In the genomic region with DNA sequence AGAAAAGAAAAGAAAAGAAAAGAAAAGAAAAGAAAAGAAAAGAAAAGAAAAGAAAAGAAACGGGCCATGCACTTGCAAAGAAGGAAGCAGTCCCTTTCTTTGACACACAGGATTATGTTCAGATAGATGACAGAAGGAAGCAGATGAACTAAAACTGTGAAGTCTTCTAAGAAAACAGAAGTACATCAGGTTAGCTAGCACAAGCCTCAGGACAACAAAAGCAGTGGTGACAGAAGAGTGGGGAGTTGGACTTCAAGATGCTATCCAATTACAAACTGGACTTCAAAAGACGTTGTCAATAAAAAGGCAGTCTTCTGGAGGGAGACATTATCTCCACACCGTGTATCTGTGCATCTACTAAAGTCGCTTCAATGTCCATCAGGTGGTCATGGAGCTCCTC, we compare ENCODE assay signal across 13 mouse cellular contexts. TPM values are rescaled to one million over a fixed set of nuclear protein-coding genes. Genes with fewer than 3 reads are reported as not detected.
A peak's percentile ranks its signal among the peaks of the same experiment; 100 is the strongest.
DNase-seq lines count a peak whose midpoint lies in the region; ATAC-seq lines count a peak whose summit lies in the region.
"Had no signal": no experiment of that assay in that cellular context is flagged by ENCODE, and none has a peak within 500 bp of the region (broad histone marks: within the 10 kb centered on the region; RNA-seq: fewer than 3 reads in every experiment).

No protein-coding gene starts in this region.

- H3K4me1 ChIP-seq in heart, embryonic 14.5 days (ENCODE audit: control insufficient read depth in 2 of 2, insufficient read depth in 2 of 2, low read length in 2 of 2), result peaks cover 2 to 26% of the 10 kb centered on the region in 2 experiments; a peak in 1 of 4 replicates
- H3K4me1 ChIP-seq in megakaryocyte, embryonic 14.5 days, result peaks cover 48% of the 10 kb centered on the region

- H3K4me2 ChIP-seq in heart, embryonic 14.5 days (ENCODE audit: low read length), result 0 out of 2 replicates have a peak overlapping the region, but pooled peaks have one; percentile 1
- H3K4me2 ChIP-seq: embryonic facial prominence, embryonic 15.5 days had no signal

- no peaks in the 10 kb centered on the region for H3K27me3 ChIP-seq in heart, embryonic 14.5 days (ENCODE audit: control insufficient read depth, insufficient read depth, low read length)
- no peaks in the 10 kb centered on the region for H3K27me3 ChIP-seq in megakaryocyte, embryonic 14.5 days (replicated peaks)
- no peaks in the 10 kb centered on the region for H3K27me3 ChIP-seq in splenic B cell, adult 2 months (ENCODE audit: control insufficient read depth, insufficient read depth, low read length, poor library complexity, severe bottlenecking)
- H3K27me3 ChIP-seq: embryonic facial prominence, embryonic 15.5 days had no signal

- ATAC-seq in heart, embryonic 14.5 days (ENCODE audit: insufficient number of reproducible peaks, insufficient read depth, low FRiP score, low read depth), result no peak
- no peak; the same call in 1 of the 2 replicates for ATAC-seq in megakaryocyte, adult 5-6 weeks (ENCODE audit: poor library complexity, severe bottlenecking)
- ATAC-seq in granulocyte monocyte progenitor cell, adult 5-6 weeks (replicated peaks; ENCODE audit: poor library complexity, severe bottlenecking), result 0 out of 2 replicates have a peak, but pooled peaks have one; percentile 14
- ATAC-seq: forebrain, postnatal 0 days; inflammation-experienced regulatory T-cells, adult 6 months; midbrain, embryonic 16.5 days had no signal

- H3K36me3 ChIP-seq in heart, embryonic 14.5 days (ENCODE audit: control insufficient read depth, insufficient read depth, low read length), result no peaks in the 10 kb centered on the region
- peaks cover 2% of the 10 kb centered on the region for H3K36me3 ChIP-seq in megakaryocyte, embryonic 14.5 days (replicated peaks; ENCODE audit: low read length)
- H3K36me3 ChIP-seq in splenic B cell, adult 2 months (ENCODE audit: control insufficient read depth, insufficient read depth, low read length, poor library complexity, severe bottlenecking), result no peaks in the 10 kb centered on the region
- H3K36me3 ChIP-seq: embryonic facial prominence, embryonic 15.5 days had no signal

- DNase-seq in heart, postnatal 36 days, result no peak
- peak; percentile 36 for DNase-seq in splenic B cell, adult 2 months (ENCODE audit: low read depth, low spot score)
- no peak for DNase-seq in ovary, postnatal 36 days (ENCODE audit: low spot score)
- DNase-seq: cerebellum, adult 9-11 months; forebrain, postnatal 0 days; lung, adult 18-20 months had no signal

- H3K9me3 ChIP-seq in heart, embryonic 14.5 days (ENCODE audit: control insufficient read depth, low read length), result no peaks in the 10 kb centered on the region
- no peaks in the 10 kb centered on the region for H3K9me3 ChIP-seq in megakaryocyte, embryonic 14.5 days
- H3K9me3 ChIP-seq: embryonic facial prominence, embryonic 15.5 days had no signal

- H3K27ac ChIP-seq in heart, embryonic 14.5 days (replicated peaks in 1 of 2; ENCODE audit: control insufficient read depth in 1 of 2, insufficient read depth in 1 of 2, low read depth in 2 of 2, low read length in 2 of 2), result no peak overlapping the region
- H3K27ac ChIP-seq: embryonic facial prominence, embryonic 15.5 days had no signal

- H3K9ac ChIP-seq in heart, embryonic 14.5 days (ENCODE audit: low read length), result no peak overlapping the region
- H3K9ac ChIP-seq: embryonic facial prominence, embryonic 15.5 days; forebrain, postnatal 0 days had no signal

- H3K4me3 ChIP-seq in heart, embryonic 14.5 days (ENCODE audit: control insufficient read depth in 1 of 2, insufficient read depth in 1 of 2, low read depth in 1 of 2, low read length in 2 of 2), result no peak overlapping the region
- H3K4me3 ChIP-seq in megakaryocyte, embryonic 14.5 days (replicated peaks), result peak overlapping the region; percentile 75
- H3K4me3 ChIP-seq: embryonic facial prominence, embryonic 15.5 days had no signal

- WGBS in heart, embryonic 14.5 days, result 64% methylated on average over 4 of the region's 4 CpGs

- intact Hi-C loops in heart, postnatal 36 days (cut with DNase I), result loop anchor here (5.0 to 10.0 kb wide), 2 partner anchors 115 to 1043 kb away; partner anchors contain the start of gene Tnpo1

RNA-seq across cellular contexts. Expression of gene Fcho2, which starts 3.0 kb away (rescaled TPM):
- 28.0 and 29.4 TPM in 2 replicates for polyA plus RNA-seq in heart, embryonic 14.5 days (2014; fragmentation: Nextera tagmentation; extraction: Ambion mirVana)
- 10 to 100 TPM; 40.8 to 43.3 TPM for total RNA-seq in heart, postnatal 36 days (2021)
- polyA plus RNA-seq in megakaryocyte, embryonic 14.5 days (2012; ENCODE audit: insufficient read depth, low replicate concordance), result 0.39 TPM in 1 of 2 replicates, not detected in the other
- total RNA-seq in megakaryocyte, adult 5-6 weeks (2015), result 123 and 128 TPM in 2 replicates
- total RNA-seq in megakaryocyte, adult 5-6 weeks (2017), result 47.5 and 78.3 TPM in 2 replicates
- total RNA-seq in granulocyte monocyte progenitor cell, adult 5-6 weeks (2014; fragmentation: Nextera tagmentation), result 47.5 and 48.2 TPM in 2 replicates
- total RNA-seq in granulocyte monocyte progenitor cell, adult 5-6 weeks (2017), result 14.7 TPM in 2 replicates
